ENCODE assay signal across 7 mouse cellular contexts in the genomic region with DNA sequence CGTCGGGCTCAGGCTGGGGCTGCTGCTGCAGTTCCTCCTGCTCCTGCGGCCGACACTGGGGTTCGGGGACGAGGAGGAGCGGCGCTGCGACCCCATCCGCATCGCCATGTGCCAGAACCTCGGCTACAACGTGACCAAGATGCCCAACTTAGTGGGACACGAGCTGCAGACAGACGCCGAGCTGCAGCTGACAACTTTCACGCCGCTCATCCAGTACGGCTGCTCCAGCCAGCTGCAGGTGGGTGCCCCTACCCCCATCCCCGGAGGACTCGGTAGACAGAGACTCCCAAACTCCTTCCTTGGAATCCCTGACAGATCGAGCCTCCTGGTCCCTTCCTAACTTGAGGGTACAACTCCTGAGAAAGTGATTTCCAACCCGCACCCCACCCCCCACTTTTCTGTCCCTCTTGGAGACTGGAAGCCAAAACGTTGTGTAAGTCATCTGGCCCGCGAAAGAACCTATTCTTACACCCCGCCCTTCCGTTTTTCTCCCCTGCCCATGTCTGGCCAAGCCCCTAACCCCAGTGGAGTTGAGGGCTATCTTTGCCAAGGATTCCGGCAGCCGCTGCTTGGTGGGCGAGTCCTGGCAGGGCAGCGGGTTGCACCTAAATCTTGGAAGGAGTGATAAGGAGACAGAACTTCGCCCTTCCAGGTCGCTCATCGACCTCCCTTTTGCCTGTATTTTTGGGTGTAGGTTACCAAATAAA. TPM values are rescaled to one million over a fixed set of nuclear protein-coding genes. Genes with fewer than 3 reads are reported as not detected.
A peak's percentile ranks its signal among the peaks of the same experiment; 100 is the strongest.
DNase-seq lines count a peak whose midpoint lies in the region; ATAC-seq and TF ChIP-seq lines count a peak whose summit lies in the region.

No protein-coding gene starts in this region.

- 0 out of 4 replicates have a peak, but pooled peaks cover 0 to 3% of the 10 kb centered on the region in 2 experiments for H3K4me1 ChIP-seq in ES-E14 (ENCODE audit: control insufficient read depth in 2 of 2, insufficient read depth in 2 of 2, low read length in 2 of 2, poor library complexity in 1 of 2)
- H3K4me1 ChIP-seq in embryonic facial prominence, embryonic 11.5 days (ENCODE audit: control insufficient read depth, insufficient read depth, low read length): peaks cover 6% of the 10 kb centered on the region; the same call in 1 of the 2 replicates
- peaks cover 15% of the 10 kb centered on the region; the same call in 1 of the 2 replicates for H3K4me1 ChIP-seq in heart, embryonic 12.5 days (replicated peaks)
- peaks cover 33% of the 10 kb centered on the region for H3K4me1 ChIP-seq in stomach, embryonic 16.5 days (ENCODE audit: control insufficient read depth, insufficient read depth, low read length)

- in situ Hi-C loops in ES-E14 (cut with MboI; ENCODE audit: low sequenced_read_pairs in 2 of 2, unreplicated experiment in 2 of 2): loop anchor here (10.0 to 25.0 kb wide), 2 partner anchors 240 to 243 kb away; no protein-coding TSS in a partner anchor

- ATAC-seq in embryonic facial prominence, embryonic 11.5 days (replicated peaks; ENCODE audit: insufficient number of reproducible peaks, low FRiP score, low TSS enrichment, low read depth): no peak; the same call in 1 of the 2 replicates
- ATAC-seq in heart, embryonic 12.5 days (ENCODE audit: insufficient number of reproducible peaks, low FRiP score): peak; percentile 3; the same call in 1 of the 2 replicates
- ATAC-seq in stomach, embryonic 16.5 days (ENCODE audit: insufficient read depth, low FRiP score): no peak

- no peaks in the 10 kb centered on the region for H3K9me3 ChIP-seq in ES-E14 (ENCODE audit: control insufficient read depth, insufficient read depth, low read depth, low read length)
- H3K9me3 ChIP-seq in embryonic facial prominence, embryonic 11.5 days (replicated peaks; ENCODE audit: control insufficient read depth, low read length): no peaks in the 10 kb centered on the region
- H3K9me3 ChIP-seq in heart, embryonic 12.5 days (replicated peaks): no peaks in the 10 kb centered on the region
- no peaks in the 10 kb centered on the region for H3K9me3 ChIP-seq in stomach, embryonic 16.5 days (replicated peaks; ENCODE audit: control insufficient read depth, low read length)

- H3K9ac ChIP-seq in ES-E14 (ENCODE audit: insufficient read depth, low read depth, low read length, poor library complexity, severe bottlenecking): peak overlapping the region; percentile 59
- H3K9ac ChIP-seq in embryonic facial prominence, embryonic 11.5 days (replicated peaks; ENCODE audit: low read length): peak overlapping the region; percentile 79
- H3K9ac ChIP-seq in heart, embryonic 12.5 days: peak overlapping the region; percentile 87
- peak overlapping the region; percentile 96 for H3K9ac ChIP-seq in stomach, embryonic 16.5 days (ENCODE audit: low read length)

- peak overlapping the region; percentile 65 to 96 for H3K4me3 ChIP-seq in ES-E14 (ENCODE audit: insufficient read depth in 1 of 2, low read depth in 1 of 2, low read length in 2 of 2, poor library complexity in 1 of 2, severe bottlenecking in 1 of 2)
- peak overlapping the region; percentile 75 for H3K4me3 ChIP-seq in embryonic facial prominence, embryonic 11.5 days (ENCODE audit: low read depth, low read length)
- peak overlapping the region; percentile 88 for H3K4me3 ChIP-seq in heart, embryonic 12.5 days
- peak overlapping the region; percentile 96 for H3K4me3 ChIP-seq in stomach, embryonic 16.5 days (replicated peaks; ENCODE audit: low read length)

- no peaks in the 10 kb centered on the region for H3K36me3 ChIP-seq in ES-E14 (ENCODE audit: control insufficient read depth, insufficient read depth, low read length, poor library complexity, severe bottlenecking)
- peaks cover 2% of the 10 kb centered on the region for H3K36me3 ChIP-seq in embryonic facial prominence, embryonic 11.5 days (replicated peaks; ENCODE audit: control insufficient read depth, insufficient read depth, low read depth, low read length)
- peaks cover 16% of the 10 kb centered on the region for H3K36me3 ChIP-seq in heart, embryonic 12.5 days
- no peaks in the 10 kb centered on the region; the same call in 1 of the 2 replicates for H3K36me3 ChIP-seq in stomach, embryonic 16.5 days (ENCODE audit: control insufficient read depth, insufficient read depth, low read length)

- WGBS in embryonic facial prominence, embryonic 11.5 days: 1% methylated on average over 35 of the region's 35 CpGs
- under 1% methylated on average over 35 of the region's 35 CpGs for WGBS in heart, embryonic 12.5 days
- WGBS in stomach, embryonic 16.5 days: under 1% methylated on average over 35 of the region's 35 CpGs

- H3K27ac ChIP-seq in ES-E14 (ENCODE audit: insufficient read depth, low read depth, low read length, poor library complexity, severe bottlenecking): no peak overlapping the region
- 0 out of 2 replicates have a peak overlapping the region, but pooled peaks have one; percentile 38 for H3K27ac ChIP-seq in embryonic facial prominence, embryonic 11.5 days (replicated peaks; ENCODE audit: low read depth, low read length)
- peak overlapping the region; percentile 81 for H3K27ac ChIP-seq in heart, embryonic 12.5 days (ENCODE audit: poor library complexity, severe bottlenecking)
- H3K27ac ChIP-seq in stomach, embryonic 16.5 days (ENCODE audit: low read length): peak overlapping the region; percentile 92

- peak overlapping the region; percentile 94 for H3K4me2 ChIP-seq in embryonic facial prominence, embryonic 11.5 days (ENCODE audit: low read depth, low read length)
- H3K4me2 ChIP-seq in heart, embryonic 12.5 days: peak overlapping the region; percentile 93
- H3K4me2 ChIP-seq in stomach, embryonic 16.5 days (ENCODE audit: low read depth, low read length): peak overlapping the region; percentile 80

- no peaks in the 10 kb centered on the region for H3K27me3 ChIP-seq in embryonic facial prominence, embryonic 11.5 days (ENCODE audit: control insufficient read depth, insufficient read depth, low read length)
- H3K27me3 ChIP-seq in heart, embryonic 12.5 days (replicated peaks): no peaks in the 10 kb centered on the region
- no peaks in the 10 kb centered on the region for H3K27me3 ChIP-seq in stomach, embryonic 16.5 days (ENCODE audit: control insufficient read depth, insufficient read depth, low read length)

- DNase-seq in CD4-positive, CD25-positive, alpha-beta regulatory T cell, adult 2 months (ENCODE audit: low read depth, low spot score): peak; percentile 29
- DNase-seq in ES-E14 (ENCODE audit: low read depth, low spot score): peak; percentile 12
- DNase-seq in embryonic facial prominence, embryonic 11.5 days (ENCODE audit: low spot score): peak; percentile 46
- peak; percentile 61 for DNase-seq in kidney, postnatal 10 days
- peak; percentile 70 for DNase-seq in lung, postnatal 36 days

TF ChIP-seq in ES-E14, 5 proteins besides CTCF, POLR2A, EP300 and RAD21:
- TF ChIP-seq ZNF384 (IDR thresholded peaks at IDR 0.05; ENCODE audit: low read depth, low read length) (no peak), ZC3H11A (IDR thresholded peaks at IDR 0.05; ENCODE audit: borderline replicate concordance, low read depth, low read length) (no peak), CHD2 (IDR thresholded peaks at IDR 0.05; ENCODE audit: low read depth, low read length) (no peak), MAFK (IDR thresholded peaks at IDR 0.05; ENCODE audit: insufficient read depth, low read depth, low read length) (no peak), HCFC1 (IDR thresholded peaks at IDR 0.05; ENCODE audit: borderline replicate concordance, insufficient read depth, low read length) (no peak)

RNA-seq across cellular contexts. Expression of a gene that starts 0.7 kb away (rescaled TPM):
- 2.2 and 3.0 TPM in 2 replicates for total RNA-seq in ES-E14 (2012; rRNA removed)
- polyA plus RNA-seq in embryonic facial prominence, embryonic 11.5 days (2014; fragmentation: Nextera tagmentation; extraction: Ambion mirVana): 12.4 and 15.6 TPM in 2 replicates
- polyA plus RNA-seq in heart, embryonic 12.5 days (2016; fragmentation: Nextera tagmentation; extraction: Ambion mirVana): 10.5 and 11.0 TPM in 2 replicates
- polyA plus RNA-seq in stomach, embryonic 16.5 days (2015; fragmentation: Nextera tagmentation; extraction: Ambion mirVana): 14.7 and 14.8 TPM in 2 replicates

RNA-seq across cellular contexts. Expression of a gene that starts 0.9 kb away (rescaled TPM):
- total RNA-seq in ES-E14 (2012; rRNA removed): 19.0 and 29.2 TPM in 2 replicates
- 17.9 and 18.5 TPM in 2 replicates for polyA plus RNA-seq in embryonic facial prominence, embryonic 11.5 days (2014; fragmentation: Nextera tagmentation; extraction: Ambion mirVana)
- 30.2 and 31.2 TPM in 2 replicates for polyA plus RNA-seq in heart, embryonic 12.5 days (2016; fragmentation: Nextera tagmentation; extraction: Ambion mirVana)
- polyA plus RNA-seq in stomach, embryonic 16.5 days (2015; fragmentation: Nextera tagmentation; extraction: Ambion mirVana): 36.3 and 43.1 TPM in 2 replicates

Comparison
In these comparisons a context has a peak if more than half of its experiments do, and no peak if none do; other contexts are left out.
1. DNase-seq: peak in every context shown above with its lines; median percentile 70 in lung, postnatal 36 days; 61 in kidney, postnatal 10 days; 46 in embryonic facial prominence, embryonic 11.5 days; 29 in CD4-positive, CD25-positive, alpha-beta regulatory T cell, adult 2 months; 12 in ES-E14.